Mouse (Mus musculus) ES-E14 (cell line): ENCODE measurements around the gene Tbc1d24. TPM values are rescaled to one million over a fixed set of nuclear protein-coding genes. Genes with fewer than 3 reads are reported as not detected.

Experiments
- DNase-seq: peaks from one replicate; pipeline ENCODE4 v3.0.0-alpha.2; 2013; ENCODE audit warnings: low read depth, low spot score
- H3K27ac ChIP-seq: 2 replicates; pipeline ENCODE4 v1.5.1; 2012; ENCODE audit warnings: low read depth, mild to moderate bottlenecking, low read length, moderate library complexity, mixed read lengths; ENCODE audit not compliant: poor library complexity, insufficient read depth, severe bottlenecking
- H3K36me3 ChIP-seq: 2 replicates; pipeline ENCODE4 v1.6.1; 2012; ENCODE audit warnings: mild to moderate bottlenecking, low read length, moderate library complexity, mixed read lengths; ENCODE audit not compliant: control insufficient read depth, poor library complexity, insufficient read depth, severe bottlenecking
- H3K4me1 ChIP-seq, 2 experiments: fragments of 150-350 bp in 1 of 2; sonication (generic) in 1 of 2; 2 replicates each; pipeline ENCODE4 v1.6.1; 2012; ENCODE audit warnings: low read length in 2 of 2, mild to moderate bottlenecking in 1 of 2, mixed read lengths in 1 of 2; ENCODE audit not compliant: control insufficient read depth in 2 of 2, insufficient read depth in 2 of 2, poor library complexity in 1 of 2
- H3K4me3 ChIP-seq, 2 experiments: fragments of 150-350 bp in 1 of 2; sonication (generic) in 1 of 2; 2 replicates each; pipeline ENCODE4 v1.5.1; 2012; ENCODE audit warnings: low read length in 2 of 2, low read depth in 1 of 2, mild to moderate bottlenecking in 1 of 2, mixed read lengths in 1 of 2; ENCODE audit not compliant: insufficient read depth in 1 of 2, poor library complexity in 1 of 2, severe bottlenecking in 1 of 2
- H3K9ac ChIP-seq: 2 replicates; pipeline ENCODE4 v1.6.1; 2012; ENCODE audit warnings: low read depth, mild to moderate bottlenecking, low read length, mixed read lengths; ENCODE audit not compliant: poor library complexity, insufficient read depth, severe bottlenecking
- H3K9me3 ChIP-seq: fragments of 150-350 bp; sonication (generic); 2 replicates; pipeline ENCODE4 v1.6.1; 2012; ENCODE audit warnings: low read depth, mild to moderate bottlenecking, low read length; ENCODE audit not compliant: control insufficient read depth, insufficient read depth
- CHD2 ChIP-seq: IDR thresholded peaks from 2 replicates; pipeline ENCODE4 v1.6.1; 2014; ENCODE audit warnings: mild to moderate bottlenecking, low read depth, low read length, inconsistent platforms
- HCFC1 ChIP-seq: IDR thresholded peaks from 2 replicates; pipeline ENCODE4 v1.6.1; 2012; ENCODE audit warnings: low read length, inconsistent platforms, borderline replicate concordance; ENCODE audit not compliant: insufficient read depth
- MAFK ChIP-seq: IDR thresholded peaks from 2 replicates; pipeline ENCODE4 v1.6.1; 2014; ENCODE audit warnings: mild to moderate bottlenecking, low read depth, low read length, inconsistent platforms; ENCODE audit not compliant: insufficient read depth
- ZC3H11A ChIP-seq: IDR thresholded peaks from 2 replicates; pipeline ENCODE4 v1.6.1; 2012; ENCODE audit warnings: low read depth, mild to moderate bottlenecking, inconsistent platforms, low read length, borderline replicate concordance
- ZNF384 ChIP-seq: IDR thresholded peaks from 2 replicates; pipeline ENCODE4 v1.6.1; 2012; ENCODE audit warnings: low read depth, low read length, inconsistent platforms
- in situ Hi-C, 2 experiments: fragments of 600-800 bp; cut with MboI; formaldehyde crosslinking; loops; one replicate each; pipeline ENCODE4 v1.15.1; 2025; ENCODE audit warnings: low sequenced_read_pairs in 2 of 2, inconsistent platforms in 1 of 2; ENCODE audit not compliant: unreplicated experiment in 2 of 2
- total RNA-seq: library from RNA; depleted of rRNA; stranded (reverse); fragments of 300-350 nt; gene quantifications from 2 replicates; pipeline ENCODE4 v1.2.3, GENCODE M21; 2012

Tbc1d24 gene
- total RNA-seq, 1 experiment, result 14.1 TPM

GRCm38 (mm10) chr17:24223513-24223912, 18.2 kb upstream of the Tbc1d24 start:
- H3K4me1 ChIP-seq, result peaks cover 0 to 9% of the 10 kb centered on the region in 2 experiments; a peak in 1 of 4 replicates
- in situ Hi-C loops, result no loop called here
- H3K36me3 ChIP-seq, result peaks cover 52% of the 10 kb centered on the region
- DNase-seq, result no peak
- no peak overlapping the region for H3K27ac ChIP-seq
- TF ChIP-seq MAFK, result no peak
- no peak for TF ChIP-seq ZC3H11A
- no peak for TF ChIP-seq HCFC1
- no peak for TF ChIP-seq CHD2
- TF ChIP-seq ZNF384, result no peak
- H3K9ac ChIP-seq, result no peak overlapping the region
- H3K9me3 ChIP-seq, result no peaks in the 10 kb centered on the region
- no peak overlapping the region for H3K4me3 ChIP-seq

DNA sequence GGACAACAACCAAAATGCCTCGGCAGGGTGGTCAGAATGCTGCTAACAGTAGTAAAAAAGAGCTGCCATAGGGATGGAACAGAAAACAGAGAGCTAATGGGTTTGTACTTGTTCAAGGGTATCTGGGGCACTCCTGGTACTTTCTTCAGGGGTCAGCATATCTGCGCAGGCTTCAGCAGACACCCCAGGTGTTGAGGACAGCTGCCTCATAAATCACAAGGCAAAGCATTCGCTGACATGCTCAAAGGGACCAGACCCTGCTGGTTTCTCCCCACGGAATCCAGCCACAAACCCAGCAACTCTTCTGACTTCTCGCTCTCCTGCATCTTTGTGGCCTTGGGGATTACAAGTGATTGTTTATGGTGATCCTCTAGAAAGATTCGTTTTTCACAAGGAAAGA, 17.3 kb upstream of the Tbc1d24 start:
- TF ChIP-seq HCFC1, result no peak
- TF ChIP-seq ZC3H11A, result no peak
- no peak for DNase-seq
- in situ Hi-C loops, result no loop called here
- no peak overlapping the region for H3K4me3 ChIP-seq
- peaks cover 0 to 9% of the 10 kb centered on the region in 2 experiments; a peak in 1 of 4 replicates for H3K4me1 ChIP-seq
- no peaks in the 10 kb centered on the region for H3K9me3 ChIP-seq
- peaks cover 51% of the 10 kb centered on the region for H3K36me3 ChIP-seq
- H3K27ac ChIP-seq, result no peak overlapping the region
- H3K9ac ChIP-seq, result no peak overlapping the region

- peaks cover 45% of the 10 kb centered on the region for H3K36me3 ChIP-seq
- TF ChIP-seq MAFK, result peak; percentile 82
- TF ChIP-seq ZNF384, result no peak
- TF ChIP-seq HCFC1, result 0 out of 2 replicates have a peak, but pooled peaks have one; percentile 23
- no peak for TF ChIP-seq ZC3H11A
- no peak for TF ChIP-seq CHD2
- no peaks in the 10 kb centered on the region for H3K9me3 ChIP-seq
- H3K9ac ChIP-seq, result peak within 1 kb of the TSS; percentile 89
- DNase-seq, result peak; percentile 94
- in situ Hi-C loops, result no loop called here
- H3K4me3 ChIP-seq, result peak within 1 kb of the TSS; percentile 88 to 97
- peaks cover 2 to 9% of the 10 kb centered on the region in 2 experiments; a peak in 1 of 4 replicates for H3K4me1 ChIP-seq
- H3K27ac ChIP-seq, result peak within 1 kb of the TSS; percentile 26; the same call in 1 of the 2 replicates
Measured at GRCm38 (mm10) chr17:24220435-24221411, 15.4 kb upstream of the Tbc1d24 start, which contains the start of gene Tedc2. Gene Tedc2 (minus strand): TSS chr17:24220851.

GRCm38 (mm10) chr17:24216836-24217235, 11.5 kb upstream of the Tbc1d24 start:
- Histone ChIP-seq H3K4me1 (peaks cover 2 to 8% of the 10 kb centered on the region in 2 experiments; a peak in 1 of 4 replicates), H3K9ac (no peak overlapping the region), H3K27ac (no peak overlapping the region), H3K36me3 (peaks cover 20% of the 10 kb centered on the region), H3K9me3 (no peaks in the 10 kb centered on the region), H3K4me3 (no peak overlapping the region)
- TF ChIP-seq ZNF384, result no peak
- no peak for TF ChIP-seq CHD2
- TF ChIP-seq MAFK, result no peak
- no peak for TF ChIP-seq ZC3H11A
- no peak for TF ChIP-seq HCFC1
- peak; percentile 81 for DNase-seq
- in situ Hi-C loops, result no loop called here
